Mouse (Mus musculus) midbrain, embryonic 14.5 days (tissue): ENCODE data around the gene Agpat3. TPM values are rescaled to one million over a fixed set of nuclear protein-coding genes. Genes with fewer than 3 reads are reported as not detected.

Experiments
- ATAC-seq: fragments of 200-750 bp; cut with Nextera tagmentation; 2 replicates; pipeline ENCODE4 v1.8.0; 2017; ENCODE audit warnings: moderate number of reproducible peaks, moderate library complexity; ENCODE audit not compliant: low FRiP score, low TSS enrichment
- DNase-seq: peaks from one replicate; pipeline ENCODE4 v3.0.0-alpha.2; 2015
- H3K27ac ChIP-seq: fragments of 300-500 bp; sonication (generic); replicated peaks from 2 replicates; pipeline ENCODE4 v1.5.1; 2014; ENCODE audit warnings: mild to moderate bottlenecking, low read depth, low read length, moderate library complexity
- H3K27me3 ChIP-seq: fragments of 300-500 bp; sonication (generic); 2 replicates; pipeline ENCODE4 v1.6.1; 2014; ENCODE audit warnings: low read length, control low read depth, mixed read lengths; ENCODE audit not compliant: control insufficient read depth, insufficient read depth
- H3K36me3 ChIP-seq: fragments of 300-500 bp; sonication (generic); 2 replicates; pipeline ENCODE4 v1.6.1; 2014; ENCODE audit warnings: low read length, control low read depth; ENCODE audit not compliant: control insufficient read depth, insufficient read depth
- H3K4me1 ChIP-seq: fragments of 300-500 bp; sonication (generic); 2 replicates; pipeline ENCODE4 v1.6.1; 2014; ENCODE audit warnings: mild to moderate bottlenecking, antibody characterized with exemption, low read length, control low read depth; ENCODE audit not compliant: control insufficient read depth, insufficient read depth
- H3K4me2 ChIP-seq: fragments of 300-500 bp; sonication (generic); 2 replicates; pipeline ENCODE4 v1.6.1; 2014; ENCODE audit warnings: mild to moderate bottlenecking, low read length, moderate library complexity
- H3K4me3 ChIP-seq: fragments of 300-500 bp; sonication (generic); replicated peaks from 2 replicates; pipeline ENCODE4 v1.5.1; 2014; ENCODE audit warnings: low read depth, low read length
- H3K9ac ChIP-seq: fragments of 300-500 bp; sonication (generic); replicated peaks from 2 replicates; pipeline ENCODE4 v1.6.1; 2014; ENCODE audit warnings: mild to moderate bottlenecking, low read length, moderate library complexity
- H3K9me3 ChIP-seq: fragments of 300-500 bp; sonication (generic); 2 replicates; pipeline ENCODE4 v1.6.1; 2016; ENCODE audit warnings: low read length, control low read depth, mixed read lengths; ENCODE audit not compliant: control insufficient read depth
- WGBS: fragments of 180-500 bp; shearing (Covaris S2); extraction: QIAGEN DNeasy Blood & Tissue Kit; methylation state at CpG from one replicate; pipeline ENCODE4 v1.1.7; 2014; 5-methylcytosine and 5-hydroxymethylcytosine counted together
- polyA plus RNA-seq: library from polyadenylated mRNA; unstranded; fragments of >200 nt; fragmentation: Nextera tagmentation; extraction: Ambion mirVana; gene quantifications from 2 replicates; pipeline ENCODE4 v1.2.1, GENCODE M21; 2014

Gene Agpat3
- polyA plus RNA-seq, 1 experiment from 2014 or later = 61.4 TPM

DNA sequence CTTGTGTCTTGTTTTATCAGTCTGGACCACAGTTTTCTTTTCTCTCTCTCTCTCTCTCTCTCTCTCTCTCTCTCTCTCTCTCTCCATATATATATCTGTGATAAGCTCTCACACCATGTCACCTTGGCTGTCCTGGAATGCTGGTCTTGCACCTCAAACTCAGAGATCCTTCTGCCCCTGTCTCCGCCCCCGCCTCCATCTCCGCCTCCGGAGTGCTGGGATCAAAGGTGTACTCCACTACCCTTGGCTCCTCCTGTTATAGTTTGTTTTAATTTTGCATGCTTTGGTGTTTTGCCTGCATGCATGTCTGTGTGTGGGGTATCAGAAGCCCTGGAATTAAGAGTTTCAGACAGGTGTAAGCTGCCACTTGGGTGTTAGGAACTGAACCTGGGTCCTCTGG is 76.0 kb downstream of the Agpat3 start:
- DNase-seq (no peak), ATAC-seq (no peak)
- Histone ChIP-seq H3K4me3 (no peak overlapping the region), H3K27me3 (no peaks in the 10 kb centered on the region), H3K4me2 (no peak overlapping the region), H3K4me1 (no peaks in the 10 kb centered on the region), H3K9ac (no peak overlapping the region), H3K9me3 (no peaks in the 10 kb centered on the region), H3K27ac (no peak overlapping the region), H3K36me3 (peaks cover 86% of the 10 kb centered on the region)
- 95% methylated on average over 4 of the region's 4 CpGs for WGBS

DNA sequence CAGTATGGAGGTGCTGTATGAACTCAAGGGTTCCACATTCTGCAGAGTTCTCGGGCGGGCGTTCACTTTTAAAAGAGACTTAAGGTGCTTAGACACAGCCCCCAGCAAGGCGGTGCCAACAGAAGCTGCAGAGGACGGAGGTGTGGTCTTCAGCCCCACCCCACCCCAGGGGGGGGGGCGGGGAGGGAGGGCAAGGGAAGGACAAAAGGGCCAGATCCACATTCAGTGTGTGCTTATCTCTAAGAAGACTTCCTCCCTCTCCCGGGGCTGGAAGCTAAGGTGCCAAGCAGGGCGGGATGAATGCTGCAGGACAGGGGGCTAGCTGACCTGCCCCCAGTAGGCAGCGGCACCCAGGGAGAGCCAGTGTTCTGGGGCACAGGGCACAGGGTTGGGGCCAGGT is 79.4 kb downstream of the Agpat3 start:
- WGBS = 27% methylated on average over 8 of the region's 9 CpGs
- H3K36me3 ChIP-seq = peaks cover 70% of the 10 kb centered on the region

DNA sequence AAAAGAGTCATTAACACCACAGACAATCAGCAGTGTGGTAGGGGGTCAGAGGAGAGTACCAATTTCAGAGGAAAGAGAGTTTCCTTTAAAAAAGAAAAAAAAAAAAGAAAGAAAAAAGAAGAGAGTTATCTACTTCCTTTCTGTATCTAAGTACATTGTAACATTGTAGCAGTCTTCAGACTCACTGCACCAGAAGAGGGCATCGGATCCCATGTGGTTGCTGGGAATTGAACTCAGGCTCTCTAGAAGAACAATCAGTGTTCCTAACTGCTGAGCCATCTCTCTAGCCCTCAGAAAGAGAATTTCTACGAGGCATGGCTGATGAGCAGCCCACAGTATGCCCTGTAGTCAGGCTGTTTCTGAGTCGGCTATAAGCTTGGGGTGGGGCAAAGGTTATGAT is 86.4 kb downstream of the Agpat3 start:
- Histone ChIP-seq H3K4me1 (no peaks in the 10 kb centered on the region), H3K27ac (no peak overlapping the region), H3K4me2 (no peak overlapping the region), H3K9ac (no peak overlapping the region), H3K36me3 (peaks cover 1% of the 10 kb centered on the region), H3K27me3 (no peaks in the 10 kb centered on the region), H3K9me3 (no peaks in the 10 kb centered on the region), H3K4me3 (no peak overlapping the region)
- ATAC-seq (no peak), DNase-seq (no peak)
- 77% methylated on average over 3 of the region's 3 CpGs for WGBS

More for the DNA sequence above, 79.4 kb downstream of the Agpat3 start:
- ATAC-seq = no peak
- Histone ChIP-seq H3K4me2 (no peak overlapping the region), H3K4me3 (no peak overlapping the region), H3K9ac (no peak overlapping the region), H3K27ac (no peak overlapping the region), H3K27me3 (no peaks in the 10 kb centered on the region), H3K9me3 (no peaks in the 10 kb centered on the region), H3K4me1 (no peaks in the 10 kb centered on the region)
- DNase-seq = no peak

DNA sequence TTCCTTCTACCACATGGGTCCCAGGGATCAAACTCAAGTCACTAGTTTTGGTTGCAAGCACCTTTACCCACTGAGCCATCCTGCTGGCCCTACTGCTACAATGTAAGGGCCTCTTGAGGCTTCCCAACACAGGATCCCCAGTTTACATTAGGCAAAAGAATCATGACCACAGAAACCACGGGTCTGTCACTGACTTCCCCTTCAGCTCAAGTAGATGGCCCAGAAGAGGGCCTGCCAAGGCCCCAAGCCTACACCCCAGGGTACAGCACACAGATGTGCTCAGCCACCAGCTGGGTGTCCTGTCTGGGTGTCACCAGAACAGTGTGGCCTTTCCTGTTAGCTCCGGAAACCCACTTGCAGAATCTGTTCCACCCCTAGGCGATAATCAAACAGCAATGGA is 87.6 kb downstream of the Agpat3 start:
- H3K4me2 ChIP-seq = no peak overlapping the region
- ATAC-seq (no peak), DNase-seq (no peak)
- WGBS = 83% methylated on average over 3 of the region's 3 CpGs
- H3K9me3 ChIP-seq = no peaks in the 10 kb centered on the region
- H3K27me3 ChIP-seq = no peaks in the 10 kb centered on the region
- no peaks in the 10 kb centered on the region for H3K4me1 ChIP-seq
- no peak overlapping the region for H3K4me3 ChIP-seq
- H3K9ac ChIP-seq = no peak overlapping the region
- no peak overlapping the region for H3K27ac ChIP-seq
- H3K36me3 ChIP-seq = no peaks in the 10 kb centered on the region

DNA sequence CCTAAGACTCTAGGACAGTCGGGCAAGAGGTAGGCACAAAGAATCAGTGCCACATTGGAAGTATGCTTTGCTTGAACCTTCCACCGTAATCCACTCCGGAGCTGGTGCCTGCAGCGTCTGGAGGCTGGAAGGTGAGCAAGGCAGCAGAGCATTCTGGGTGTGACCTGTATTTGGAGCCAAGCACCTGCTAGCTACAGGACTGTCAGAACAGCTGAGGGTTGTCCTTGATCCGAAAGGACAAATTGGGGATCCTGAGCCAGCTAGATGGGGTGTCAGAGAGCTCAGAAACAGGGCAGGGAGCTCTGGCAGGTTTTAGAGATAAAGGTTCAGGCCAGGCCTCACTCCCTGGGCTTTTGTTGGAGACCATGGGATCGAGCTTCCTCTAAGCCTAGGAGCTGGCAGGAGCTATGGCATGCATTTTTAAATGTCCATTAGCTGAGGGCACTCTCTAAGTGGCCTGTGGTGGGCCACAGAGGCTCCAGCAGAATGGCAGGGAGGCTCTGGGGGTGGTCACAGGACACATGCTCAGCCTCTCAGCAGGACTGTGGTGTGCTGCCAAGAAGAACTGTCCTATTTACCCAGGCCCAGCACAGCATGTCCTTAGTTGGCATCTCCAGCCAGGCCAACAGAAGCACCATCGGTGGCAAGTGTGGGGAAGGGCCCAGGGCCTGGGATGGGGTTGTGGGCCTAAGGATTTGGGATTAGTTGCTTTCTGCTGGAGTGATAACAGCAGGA is 91.2 kb downstream of the Agpat3 start:
- 72% methylated on average over 7 of the region's 7 CpGs for WGBS

DNA sequence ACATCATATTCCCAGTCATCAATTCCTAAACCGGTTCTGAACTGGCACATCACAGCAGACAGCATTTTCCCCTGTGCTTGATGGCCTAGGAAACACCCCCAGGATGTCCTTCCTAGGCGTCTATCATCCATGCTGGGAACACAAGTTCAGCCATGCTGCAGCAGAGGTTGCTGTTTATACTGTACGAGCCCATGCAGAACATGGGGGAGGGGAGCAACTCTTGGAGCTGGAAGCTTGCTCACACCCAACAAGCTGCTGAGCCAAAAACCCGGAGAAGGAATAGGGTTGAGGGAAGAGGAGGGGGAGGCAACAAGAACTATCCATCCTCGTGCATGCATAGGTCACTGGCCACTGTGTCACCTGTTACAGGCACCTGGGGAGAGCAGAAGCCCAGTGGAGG is 92.0 kb downstream of the Agpat3 start:
- Histone ChIP-seq H3K9ac (no peak overlapping the region), H3K9me3 (no peaks in the 10 kb centered on the region), H3K4me3 (no peak overlapping the region), H3K27me3 (no peaks in the 10 kb centered on the region), H3K36me3 (no peaks in the 10 kb centered on the region), H3K4me1 (no peaks in the 10 kb centered on the region), H3K4me2 (no peak overlapping the region), H3K27ac (no peak overlapping the region)
- ATAC-seq (no peak), DNase-seq (no peak)
- 34% methylated on average over 5 of the region's 5 CpGs for WGBS

More for the DNA sequence above, 91.2 kb downstream of the Agpat3 start:
- ATAC-seq (no peak), DNase-seq (no peak)
- H3K9me3 ChIP-seq = no peaks in the 10 kb centered on the region
- no peaks in the 10 kb centered on the region for H3K36me3 ChIP-seq
- no peaks in the 10 kb centered on the region for H3K4me1 ChIP-seq
- H3K27me3 ChIP-seq = no peaks in the 10 kb centered on the region
- no peak overlapping the region for H3K9ac ChIP-seq
- no peak overlapping the region for H3K4me3 ChIP-seq
- no peak overlapping the region for H3K4me2 ChIP-seq
- H3K27ac ChIP-seq = no peak overlapping the region

DNA sequence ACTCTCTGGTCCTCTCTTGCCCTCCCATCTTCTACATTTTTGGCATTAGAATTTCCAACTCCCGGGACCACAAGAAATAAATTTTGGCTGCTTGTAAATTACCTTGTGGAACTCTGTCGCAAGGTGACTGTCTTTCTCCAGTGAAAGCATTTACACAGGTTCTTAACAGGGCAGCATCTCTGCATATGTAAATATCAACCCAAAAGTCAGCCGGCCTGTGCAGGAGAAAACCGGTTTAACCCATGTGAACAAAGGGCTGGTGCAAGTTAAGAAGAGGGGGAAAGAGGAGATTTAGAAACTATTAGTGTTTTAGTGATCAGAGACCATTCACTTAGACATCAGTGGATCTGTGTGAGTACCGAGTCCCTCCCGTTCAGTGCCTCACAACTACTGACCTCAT is 92.6 kb downstream of the Agpat3 start:
- DNase-seq (no peak), ATAC-seq (no peak)
- Histone ChIP-seq H3K4me1 (no peaks in the 10 kb centered on the region), H3K9ac (no peak overlapping the region), H3K27me3 (no peaks in the 10 kb centered on the region), H3K9me3 (no peaks in the 10 kb centered on the region), H3K4me3 (no peak overlapping the region), H3K27ac (no peak overlapping the region), H3K36me3 (no peaks in the 10 kb centered on the region), H3K4me2 (no peak overlapping the region)
- WGBS = 51% methylated on average over 6 of the region's 6 CpGs

DNA sequence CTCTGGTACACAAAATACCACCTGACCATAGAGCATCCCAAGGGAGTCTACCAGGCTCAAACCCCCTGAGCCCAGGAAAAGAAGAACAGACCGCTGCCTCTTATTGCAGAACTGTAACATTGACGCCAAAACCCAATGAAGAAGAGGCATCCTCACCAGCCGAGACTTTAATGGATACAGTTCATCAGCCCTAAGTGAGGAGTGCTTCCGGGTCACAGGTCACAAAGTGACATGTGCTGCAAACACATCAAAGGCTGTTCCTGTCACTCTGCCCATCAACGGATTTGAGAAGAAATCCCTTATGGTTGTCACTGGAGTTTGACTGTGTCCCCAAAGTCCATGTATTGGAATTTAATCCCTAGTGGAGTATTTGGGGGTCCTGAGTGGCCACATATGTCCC is 93.1 kb downstream of the Agpat3 start:
- ATAC-seq = no peak
- no peak overlapping the region for H3K4me2 ChIP-seq
- H3K36me3 ChIP-seq = no peaks in the 10 kb centered on the region
- H3K27ac ChIP-seq = no peak overlapping the region
- H3K4me1 ChIP-seq = no peaks in the 10 kb centered on the region
- no peak for DNase-seq
- no peak overlapping the region for H3K9ac ChIP-seq
- no peaks in the 10 kb centered on the region for H3K9me3 ChIP-seq
- H3K27me3 ChIP-seq = no peaks in the 10 kb centered on the region
- H3K4me3 ChIP-seq = no peak overlapping the region
- WGBS = 79% methylated on average over 5 of the region's 5 CpGs

DNA sequence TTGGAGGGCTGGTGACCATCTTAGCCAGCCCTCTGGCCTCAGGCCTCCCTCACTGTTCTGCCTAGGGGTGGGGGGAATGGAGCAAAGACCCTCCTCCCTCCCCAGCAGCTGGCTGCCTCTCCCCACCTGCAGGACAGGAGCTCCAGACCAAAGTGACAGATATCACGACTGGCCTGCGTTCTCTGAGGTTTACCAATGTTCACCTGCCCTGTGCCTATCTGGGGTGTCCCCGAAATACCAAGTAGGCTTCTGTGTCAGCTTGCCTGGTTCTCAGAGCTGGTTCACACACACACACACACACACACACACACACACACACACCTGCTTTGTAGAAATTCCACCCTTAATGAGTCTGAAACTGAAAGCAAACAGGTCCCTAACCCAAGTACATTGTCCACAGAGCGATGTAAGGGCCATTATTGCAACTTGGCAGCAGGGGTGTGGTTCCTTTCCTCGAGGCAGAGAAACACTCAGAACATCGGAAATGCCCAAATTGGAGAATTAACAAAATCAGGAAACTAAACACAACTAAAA is 94.1 kb downstream of the Agpat3 start:
- no peaks in the 10 kb centered on the region for H3K4me1 ChIP-seq
- no peak overlapping the region for H3K27ac ChIP-seq
- no peak overlapping the region for H3K4me2 ChIP-seq
- no peaks in the 10 kb centered on the region for H3K27me3 ChIP-seq
- H3K4me3 ChIP-seq = no peak overlapping the region
- WGBS = 85% methylated on average over 6 of the region's 6 CpGs
- no peak overlapping the region for H3K9ac ChIP-seq
- DNase-seq (no peak), ATAC-seq (no peak)
- H3K36me3 ChIP-seq = no peaks in the 10 kb centered on the region
- no peaks in the 10 kb centered on the region for H3K9me3 ChIP-seq
